Mouse (Mus musculus) lung, embryonic 15.5 days (tissue): ENCODE measurements around the gene Ehd2. TPM values are rescaled to one million over a fixed set of nuclear protein-coding genes. Genes with fewer than 3 reads are reported as not detected.

Experiments used
- polyA plus RNA-seq: library from polyadenylated mRNA; unstranded; fragments of >200 nt; fragmentation: Nextera tagmentation; extraction: Ambion mirVana; gene quantifications from 2 replicates; pipeline ENCODE4 v1.2.1, GENCODE M21; 2015

The Ehd2 gene
- polyA plus RNA-seq, 1 experiment from 2014 or later: 89.9 TPM

Other genes with a start within 250 kb of the Ehd2 start
- gene Obox5, start 217.4 kb downstream of the Ehd2 start, polyA plus RNA-seq: not detected in 2 replicates
- gene Obox6, start 127.9 kb downstream of the Ehd2 start, polyA plus RNA-seq: not detected in 2 replicates
- gene Crx, start 87.6 kb downstream of the Ehd2 start, polyA plus RNA-seq: not detected in 2 replicates
- gene Crxos, start 85.0 kb downstream of the Ehd2 start, polyA plus RNA-seq: not detected in 2 replicates
- 774 and 832 TPM in 2 replicates for gene Selenow, start 45.2 kb downstream of the Ehd2 start, polyA plus RNA-seq
- gene Nop53, start 21.5 kb downstream of the Ehd2 start, polyA plus RNA-seq: 188 and 189 TPM in 2 replicates
- 5.8 and 8.0 TPM in 2 replicates for gene Bicra, start 80.4 kb upstream of the Ehd2 start, polyA plus RNA-seq
- gene Zfp541, start 94.2 kb upstream of the Ehd2 start, polyA plus RNA-seq: 0.04 TPM in 1 of 2 replicates, not detected in the other
- gene Napa, start 130.9 kb upstream of the Ehd2 start, polyA plus RNA-seq: 168 and 178 TPM in 2 replicates
- 28.5 and 31.7 TPM in 2 replicates for gene Kptn, start 152.3 kb upstream of the Ehd2 start, polyA plus RNA-seq
- gene Slc8a2, start 162.3 kb upstream of the Ehd2 start, polyA plus RNA-seq: 0.10 and 0.12 TPM in 2 replicates
- 20.2 and 20.6 TPM in 2 replicates for gene Meis3, start 207.5 kb upstream of the Ehd2 start, polyA plus RNA-seq